Mouse (Mus musculus): ENCODE measurements around the gene Oaz3. TPM values are rescaled to one million over a fixed set of nuclear protein-coding genes. Genes with fewer than 3 reads are reported as not detected.

Oaz3 gene
- polyA plus RNA-seq, 1 experiment = 0.10 TPM

GRCm38 (mm10) chr3:94477444-94477843, 33.7 kb upstream of the Oaz3 start:
- TF ChIP-seq MYOD1 (IDR thresholded peaks at IDR 0.05; ENCODE audit: control insufficient read depth in 1 of 3, insufficient read length in 2 of 3, low read depth in 2 of 3) (no peak), CEBPB (IDR thresholded peaks at IDR 0.05; ENCODE audit: insufficient read depth, poor library complexity, severe bottlenecking) (no peak), POLR2AphosphoS2 (IDR thresholded peaks at IDR 0.05; ENCODE audit: insufficient read length, low read depth) (no peak), USF1 (IDR thresholded peaks at IDR 0.05; ENCODE audit: low read depth) (no peak), TCF3 (IDR thresholded peaks at IDR 0.05; ENCODE audit: insufficient read length, low read depth) (no peak), E2F4 (IDR thresholded peaks at IDR 0.05; ENCODE audit: insufficient read depth) (no peak), TCF12 (IDR thresholded peaks at IDR 0.05; ENCODE audit: insufficient read depth, poor library complexity, severe bottlenecking) (no peak), MYOG (IDR thresholded peaks at IDR 0.05; ENCODE audit: control insufficient read depth in 1 of 3, insufficient read depth in 1 of 3, insufficient read length in 2 of 3, low read depth in 2 of 3) (no peak)
- Histone ChIP-seq H3K4me2 (ENCODE audit: low read depth) (no peak overlapping the region), H3ac (ENCODE audit: control insufficient read depth, insufficient read length) (no peak overlapping the region), H3K79me2 (ENCODE audit: control insufficient read depth, insufficient read depth) (no peaks in the 10 kb centered on the region), H3K4me3 (no peak overlapping the region), H3K36me3 (ENCODE audit: control insufficient read depth, insufficient read depth) (no peaks in the 10 kb centered on the region), H3K27me3 (ENCODE audit: control insufficient read depth, insufficient read depth, insufficient read length) (no peaks in the 10 kb centered on the region)

- no peaks in the 10 kb centered on the region for H3K36me3 ChIP-seq (ENCODE audit: control insufficient read depth, insufficient read depth)
- TF ChIP-seq E2F4 (IDR thresholded peaks at IDR 0.05; ENCODE audit: insufficient read depth) (no peak), POLR2A (IDR thresholded peaks at IDR 0.05; ENCODE audit: insufficient read length, low read depth) (no peak), MYOG (IDR thresholded peaks at IDR 0.05; ENCODE audit: control insufficient read depth in 1 of 3, insufficient read depth in 1 of 3, insufficient read length in 2 of 3, low read depth in 2 of 3) (no peak), MAX (IDR thresholded peaks at IDR 0.05; ENCODE audit: low read depth) (no peak), POLR2AphosphoS2 (IDR thresholded peaks at IDR 0.05; ENCODE audit: insufficient read length, low read depth) (no peak), CEBPB (IDR thresholded peaks at IDR 0.05; ENCODE audit: insufficient read depth, poor library complexity, severe bottlenecking) (no peak), TCF3 (IDR thresholded peaks at IDR 0.05; ENCODE audit: insufficient read length, low read depth) (no peak)
- H3K4me3 ChIP-seq = no peak overlapping the region
- H3K27me3 ChIP-seq (ENCODE audit: control insufficient read depth, insufficient read depth, insufficient read length) = no peaks in the 10 kb centered on the region
- H3ac ChIP-seq (ENCODE audit: control insufficient read depth, insufficient read length) = no peak overlapping the region
- no peaks in the 10 kb centered on the region for H3K79me2 ChIP-seq (ENCODE audit: control insufficient read depth, insufficient read depth)
- no peak overlapping the region for H3K4me2 ChIP-seq (ENCODE audit: low read depth)
Measured at GRCm38 (mm10) chr3:94476301-94477035, 32.8 kb upstream of the Oaz3 start.

GRCm38 (mm10) chr3:94473567-94474232, 30.0 kb upstream of the Oaz3 start:
- TF ChIP-seq REST (IDR thresholded peaks at IDR 0.05; ENCODE audit: insufficient read depth, insufficient read length) (no peak), CEBPB (IDR thresholded peaks at IDR 0.05; ENCODE audit: insufficient read depth, poor library complexity, severe bottlenecking) (no peak), MYOD1 (IDR thresholded peaks at IDR 0.05; ENCODE audit: control insufficient read depth in 1 of 3, insufficient read length in 2 of 3, low read depth in 2 of 3) (no peak), SRF (IDR thresholded peaks at IDR 0.05; ENCODE audit: control insufficient read depth, insufficient read length, low read depth) (no peak)
- H3ac ChIP-seq (ENCODE audit: control insufficient read depth, insufficient read length) = no peak overlapping the region
- H3K27me3 ChIP-seq (ENCODE audit: control insufficient read depth, insufficient read depth, insufficient read length) = no peaks in the 10 kb centered on the region
- H3K4me2 ChIP-seq (ENCODE audit: low read depth) = peak overlapping the region; percentile 49
- no peak overlapping the region for H3K4me3 ChIP-seq
- H3K36me3 ChIP-seq (ENCODE audit: control insufficient read depth, insufficient read depth) = no peaks in the 10 kb centered on the region
- no peaks in the 10 kb centered on the region for H3K79me2 ChIP-seq (ENCODE audit: control insufficient read depth, insufficient read depth)

DNA sequence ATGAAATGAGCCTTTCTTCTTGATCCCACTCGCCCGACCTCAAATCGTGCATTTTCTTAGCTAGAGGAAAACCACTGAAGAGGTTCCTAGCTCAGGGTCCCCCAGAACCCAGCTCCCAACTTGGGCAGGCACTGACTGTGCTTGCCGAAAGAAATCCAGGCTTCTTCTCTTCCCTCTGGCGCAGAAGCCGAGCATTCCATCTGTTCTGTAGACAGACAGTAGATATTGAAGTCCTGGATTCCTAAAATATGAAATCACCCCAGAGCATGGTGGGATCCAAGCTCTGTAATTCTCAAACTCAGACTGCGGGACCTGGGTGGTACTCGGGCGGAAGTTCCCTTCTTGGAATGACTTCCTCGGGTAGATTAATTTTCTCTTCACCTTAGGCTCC, 29.4 kb upstream of the Oaz3 start:
- no peak overlapping the region for H3ac ChIP-seq (ENCODE audit: control insufficient read depth, insufficient read length)
- H3K79me2 ChIP-seq (ENCODE audit: control insufficient read depth, insufficient read depth) = no peaks in the 10 kb centered on the region
- no peak overlapping the region for H3K4me3 ChIP-seq
- no peaks in the 10 kb centered on the region for H3K27me3 ChIP-seq (ENCODE audit: control insufficient read depth, insufficient read depth, insufficient read length)
- TF ChIP-seq E2F4 (IDR thresholded peaks at IDR 0.05; ENCODE audit: insufficient read depth) = no peak
- no peak for TF ChIP-seq MYOG (IDR thresholded peaks at IDR 0.05; ENCODE audit: control insufficient read depth in 1 of 3, insufficient read depth in 1 of 3, insufficient read length in 2 of 3, low read depth in 2 of 3)
- TF ChIP-seq USF1 (IDR thresholded peaks at IDR 0.05; ENCODE audit: low read depth) = no peak
- no peak for TF ChIP-seq REST (IDR thresholded peaks at IDR 0.05; ENCODE audit: insufficient read depth, insufficient read length)
- TF ChIP-seq TCF12 (IDR thresholded peaks at IDR 0.05; ENCODE audit: insufficient read depth, poor library complexity, severe bottlenecking) = no peak
- no peak for TF ChIP-seq SRF (IDR thresholded peaks at IDR 0.05; ENCODE audit: control insufficient read depth, insufficient read length, low read depth)
- TF ChIP-seq TCF3 (IDR thresholded peaks at IDR 0.05; ENCODE audit: insufficient read length, low read depth) = no peak
- no peak for TF ChIP-seq CEBPB (IDR thresholded peaks at IDR 0.05; ENCODE audit: insufficient read depth, poor library complexity, severe bottlenecking)
- TF ChIP-seq POLR2A (IDR thresholded peaks at IDR 0.05; ENCODE audit: insufficient read length, low read depth) = no peak
- TF ChIP-seq MYOD1 (IDR thresholded peaks at IDR 0.05; ENCODE audit: control insufficient read depth in 1 of 3, insufficient read length in 2 of 3, low read depth in 2 of 3) = no peak
- no peaks in the 10 kb centered on the region for H3K36me3 ChIP-seq (ENCODE audit: control insufficient read depth, insufficient read depth)
- H3K4me2 ChIP-seq (ENCODE audit: low read depth) = peak overlapping the region; percentile 49

All from myocyte (in vitro differentiated cells).